Mouse (Mus musculus) heart, adult 2 months (tissue): ENCODE measurements around the gene Orai1.

Experiments used
- CTCF ChIP-seq: fragments of 200-600 bp; IDR thresholded peaks from 2 replicates; pipeline ENCODE4 v1.8.1; 2022; ENCODE audit warnings: antibody characterized with exemption, mild to moderate bottlenecking, moderate library complexity
- EP300 ChIP-seq: fragments of 200-500 bp; IDR thresholded peaks from 2 replicates; pipeline ENCODE4 v1.6.1; 2011; ENCODE audit warnings: low read depth, low read length, control low read depth; ENCODE audit not compliant: insufficient read depth
- POLR2A ChIP-seq: fragments of 200-500 bp; IDR thresholded peaks from 2 replicates; pipeline ENCODE4 v1.6.1; 2011; ENCODE audit warnings: mild to moderate bottlenecking, low read depth, low read length, control low read depth; ENCODE audit not compliant: insufficient read depth

DNA sequence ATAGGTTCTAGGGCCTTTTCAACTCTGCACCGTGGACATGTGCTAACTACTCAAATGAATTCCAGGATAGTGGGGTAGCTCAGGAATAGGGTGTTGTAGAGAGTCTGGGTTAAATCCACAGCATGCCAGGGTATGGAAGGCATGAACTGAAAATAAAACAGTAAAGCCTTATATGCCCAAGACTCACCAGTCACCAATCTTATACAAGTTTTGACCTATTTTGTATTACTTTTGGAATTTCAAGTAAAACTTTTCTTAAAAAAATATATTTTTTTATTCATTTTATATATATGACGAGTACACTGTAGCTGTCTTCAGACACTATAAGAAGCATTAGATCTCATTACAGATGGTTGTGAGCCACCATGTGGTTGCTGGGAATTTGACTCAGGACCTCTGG is 21.1 kb upstream of the Orai1 start:
- no peak for TF ChIP-seq POLR2A
- TF ChIP-seq CTCF: no peak
- TF ChIP-seq EP300: no peak
